Mouse (Mus musculus) E14TG2a.4 (cell line): ENCODE measurements around the gene A2ml1.

Experiments
- CTCF ChIP-seq: conservative IDR thresholded peaks from 2 replicates; pipeline ENCODE4 v1.5.1; 2014; ENCODE audit warnings: low read length
- NANOG ChIP-seq: IDR thresholded peaks from 2 replicates; pipeline ENCODE4 v1.6.1; 2014; ENCODE audit warnings: borderline replicate concordance, low read length, mixed read lengths

- TF ChIP-seq CTCF (no peak), NANOG (no peak)
Measured at GRCm38 (mm10) chr6:128505676-128506236, 75.7 kb downstream of the A2ml1 start.
